Mouse (Mus musculus) liver, embryonic 16.5 days (tissue): ENCODE data around the gene Fbxw5. TPM values are rescaled to one million over a fixed set of nuclear protein-coding genes. Genes with fewer than 3 reads are reported as not detected.

Experiments used
- ATAC-seq: fragments of 200-750 bp; cut with Nextera tagmentation; 2 replicates; pipeline ENCODE4 v1.8.0; 2017; ENCODE audit warnings: low read depth, mild to moderate bottlenecking, moderate number of reproducible peaks, moderate library complexity
- H3K27ac ChIP-seq: fragments of 300-500 bp; sonication (generic); 2 replicates; pipeline ENCODE4 v1.5.1; 2014; ENCODE audit warnings: mild to moderate bottlenecking, low read length
- H3K27me3 ChIP-seq: fragments of 300-500 bp; sonication (generic); 2 replicates; pipeline ENCODE4 v1.6.1; 2014; ENCODE audit warnings: low read depth, low read length, mixed read lengths; ENCODE audit not compliant: control insufficient read depth, insufficient read depth
- H3K36me3 ChIP-seq: fragments of 300-500 bp; sonication (generic); 2 replicates; pipeline ENCODE4 v1.6.1; 2014; ENCODE audit warnings: mild to moderate bottlenecking; ENCODE audit not compliant: control insufficient read depth, insufficient read depth
- H3K4me1 ChIP-seq: fragments of 300-500 bp; sonication (generic); 2 replicates; pipeline ENCODE4 v1.6.1; 2014; ENCODE audit warnings: low read depth, low read length, mixed read lengths; ENCODE audit not compliant: control insufficient read depth
- H3K4me2 ChIP-seq: fragments of 300-500 bp; sonication (generic); 2 replicates; pipeline ENCODE4 v1.6.1; 2014; ENCODE audit warnings: low read depth, low read length, mixed read lengths
- H3K4me3 ChIP-seq: fragments of 300-500 bp; sonication (generic); 2 replicates; pipeline ENCODE4 v1.5.1; 2014; ENCODE audit warnings: low read depth, mild to moderate bottlenecking, low read length
- H3K9ac ChIP-seq: fragments of 300-500 bp; sonication (generic); 2 replicates; pipeline ENCODE4 v1.6.1; 2014; ENCODE audit warnings: low read depth, low read length
- H3K9me3 ChIP-seq: fragments of 300-500 bp; sonication (generic); replicated peaks from 2 replicates; pipeline ENCODE4 v1.6.1; 2016; ENCODE audit warnings: low read length; ENCODE audit not compliant: control insufficient read depth
- WGBS: fragments of 180-500 bp; shearing (Covaris S2); extraction: QIAGEN DNeasy Blood & Tissue Kit; methylation state at CpG from one replicate; pipeline ENCODE4 v1.1.7; 2014; ENCODE audit not compliant: insufficient replicate concordance; 5-methylcytosine and 5-hydroxymethylcytosine counted together
- polyA plus RNA-seq: library from polyadenylated mRNA; unstranded; fragments of >200 nt; fragmentation: Nextera tagmentation; extraction: Ambion mirVana; gene quantifications from 2 replicates; pipeline ENCODE4 v1.2.1, GENCODE M21; 2015

The Fbxw5 gene
- polyA plus RNA-seq, 1 experiment from 2014 or later = 24.7 TPM

- Histone ChIP-seq H3K4me2 (no peak overlapping the region), H3K4me1 (no peaks in the 10 kb centered on the region), H3K9ac (no peak overlapping the region), H3K36me3 (peaks cover 23% of the 10 kb centered on the region), H3K27me3 (no peaks in the 10 kb centered on the region), H3K27ac (no peak overlapping the region), H3K4me3 (no peak overlapping the region), H3K9me3 (no peaks in the 10 kb centered on the region)
- ATAC-seq = no peak
- 58% methylated on average over 3 of the region's 3 CpGs for WGBS
Observed at GRCm38 (mm10) chr2:25534178-25534865, 33.8 kb downstream of the Fbxw5 start.

DNA sequence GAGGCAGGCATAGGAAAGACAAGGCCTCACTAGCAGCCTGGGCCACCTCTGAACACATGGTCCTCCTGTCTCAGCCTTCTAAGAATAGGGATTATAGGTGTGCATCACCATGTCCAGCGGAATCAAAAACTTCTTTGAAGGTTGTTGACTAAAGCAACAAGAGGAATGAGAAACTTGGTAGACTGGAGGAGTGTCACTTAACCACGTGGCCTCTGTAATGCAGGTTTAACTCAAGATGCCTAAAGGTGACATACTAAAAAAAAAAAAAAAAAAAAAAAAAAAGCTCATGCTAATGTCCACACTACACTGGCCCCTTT lies 34.3 kb downstream of the Fbxw5 start:
- Histone ChIP-seq H3K36me3 (peaks cover 23% of the 10 kb centered on the region), H3K4me3 (no peak overlapping the region), H3K27me3 (no peaks in the 10 kb centered on the region), H3K9me3 (no peaks in the 10 kb centered on the region), H3K4me2 (no peak overlapping the region), H3K4me1 (no peaks in the 10 kb centered on the region), H3K9ac (no peak overlapping the region), H3K27ac (no peak overlapping the region)
- no peak for ATAC-seq
- 83% methylated on average over 2 of the region's 2 CpGs for WGBS

GRCm38 (mm10) chr2:25536531-25536930 lies 36.0 kb downstream of the Fbxw5 start:
- Histone ChIP-seq H3K4me2 (no peak overlapping the region), H3K27ac (no peak overlapping the region), H3K9me3 (no peaks in the 10 kb centered on the region), H3K9ac (no peak overlapping the region), H3K27me3 (no peaks in the 10 kb centered on the region), H3K36me3 (peaks cover 18% of the 10 kb centered on the region), H3K4me3 (no peak overlapping the region), H3K4me1 (no peaks in the 10 kb centered on the region)
- WGBS = 82% methylated on average over 8 of the region's 8 CpGs
- no peak for ATAC-seq

DNA sequence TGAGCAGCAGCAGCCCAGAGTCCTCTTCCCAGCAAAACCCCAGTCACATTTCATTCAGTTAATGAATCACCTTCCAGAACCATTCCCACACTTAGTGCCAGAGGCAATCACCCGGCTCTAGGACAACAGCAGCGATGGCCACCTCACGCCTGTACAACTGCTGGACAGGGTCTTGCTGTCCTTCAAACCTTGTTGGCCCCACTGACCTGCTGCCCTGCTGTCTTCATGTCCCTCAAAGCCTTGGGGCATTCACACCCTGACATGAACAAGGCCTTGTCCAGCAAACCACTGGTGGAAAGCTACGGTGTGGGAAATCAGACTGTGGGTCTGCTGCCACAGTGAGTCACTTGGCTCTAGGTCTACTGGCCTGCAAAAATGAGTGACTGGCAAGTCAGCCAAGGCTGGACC lies 40.0 kb downstream of the Fbxw5 start:
- ATAC-seq = no peak
- H3K9ac ChIP-seq = no peak overlapping the region

GRCm38 (mm10) chr2:25541644-25542367 lies 41.3 kb downstream of the Fbxw5 start:
- no peak overlapping the region for H3K4me3 ChIP-seq

More for the DNA sequence above, 40.0 kb downstream of the Fbxw5 start:
- no peaks in the 10 kb centered on the region for H3K9me3 ChIP-seq
- H3K4me1 ChIP-seq = peaks cover 6% of the 10 kb centered on the region
- H3K4me2 ChIP-seq = no peak overlapping the region
- H3K27ac ChIP-seq = no peak overlapping the region
- H3K4me3 ChIP-seq = no peak overlapping the region
- 86% methylated on average over 4 of the region's 4 CpGs for WGBS
- no peaks in the 10 kb centered on the region for H3K27me3 ChIP-seq
- H3K36me3 ChIP-seq = peaks cover 16% of the 10 kb centered on the region

GRCm38 (mm10) chr2:25545996-25546810 lies 45.7 kb downstream of the Fbxw5 start:
- peak; percentile 61 for ATAC-seq
- WGBS = 4% methylated on average over 43 of the region's 43 CpGs

More at GRCm38 (mm10) chr2:25541644-25542367, 41.3 kb downstream of the Fbxw5 start:
- WGBS = 76% methylated on average over 10 of the region's 10 CpGs
- Histone ChIP-seq H3K9ac (no peak overlapping the region), H3K27me3 (no peaks in the 10 kb centered on the region), H3K4me2 (no peak overlapping the region), H3K9me3 (no peaks in the 10 kb centered on the region), H3K27ac (no peak overlapping the region), H3K4me1 (peaks cover 12% of the 10 kb centered on the region), H3K36me3 (peaks cover 7% of the 10 kb centered on the region)
- no peak for ATAC-seq

GRCm38 (mm10) chr2:25546811-25547491 lies 46.4 kb downstream of the Fbxw5 start, which contains the start of gene Traf2:
Traf2 (minus strand) TSS chr2:25546940.
- peak within 1 kb of the TSS; percentile 86 for H3K4me3 ChIP-seq
- H3K27me3 ChIP-seq = no peaks in the 10 kb centered on the region
- 3% methylated on average over 48 of the region's 48 CpGs for WGBS
- no peaks in the 10 kb centered on the region for H3K9me3 ChIP-seq
- peak within 1 kb of the TSS; percentile 85 for H3K9ac ChIP-seq
- H3K36me3 ChIP-seq = no peaks in the 10 kb centered on the region; the same call in 1 of the 2 replicates
- H3K27ac ChIP-seq = peak within 1 kb of the TSS; percentile 76
- H3K4me1 ChIP-seq = peaks cover 16% of the 10 kb centered on the region
- peak within 1 kb of the TSS; percentile 83 for H3K4me2 ChIP-seq
- ATAC-seq = peak; percentile 99

More at GRCm38 (mm10) chr2:25545996-25546810, 45.7 kb downstream of the Fbxw5 start:
- Histone ChIP-seq H3K36me3 (no peaks in the 10 kb centered on the region; the same call in 1 of the 2 replicates), H3K27ac (peak overlapping the region; percentile 76), H3K27me3 (no peaks in the 10 kb centered on the region), H3K4me2 (peak overlapping the region; percentile 83), H3K4me1 (peaks cover 16% of the 10 kb centered on the region), H3K4me3 (peak overlapping the region; percentile 86), H3K9ac (peak overlapping the region; percentile 85), H3K9me3 (no peaks in the 10 kb centered on the region)
